Mouse (Mus musculus) hindbrain, embryonic 11.5 days (tissue): ENCODE results near the gene Hist2h2bb. TPM values are rescaled to one million over a fixed set of nuclear protein-coding genes. Genes with fewer than 3 reads are reported as not detected.

Experiments
- ATAC-seq: fragments of 200-750 bp; cut with Nextera tagmentation; 2 replicates; pipeline ENCODE4 v1.8.0; 2017; ENCODE audit warnings: mild to moderate bottlenecking, moderate TSS enrichment, moderate library complexity; ENCODE audit not compliant: low FRiP score
- DNase-seq: peaks from one replicate; pipeline ENCODE4 v3.0.0-alpha.2; 2015; ENCODE audit warnings: low spot score
- H3K27ac ChIP-seq: fragments of 300-500 bp; sonication (generic); 2 replicates; pipeline ENCODE4 v1.5.1; 2014; ENCODE audit warnings: mild to moderate bottlenecking, low read depth, low read length
- H3K27me3 ChIP-seq: fragments of 300-500 bp; sonication (generic); 2 replicates; pipeline ENCODE4 v1.6.1; 2014; ENCODE audit warnings: mild to moderate bottlenecking, low read length, moderate library complexity, mixed read lengths; ENCODE audit not compliant: control insufficient read depth, insufficient read depth
- H3K36me3 ChIP-seq: fragments of 300-500 bp; sonication (generic); 2 replicates; pipeline ENCODE4 v1.6.1; 2014; ENCODE audit warnings: mild to moderate bottlenecking, low read length, moderate library complexity, mixed read lengths; ENCODE audit not compliant: control insufficient read depth, insufficient read depth
- H3K4me1 ChIP-seq: fragments of 300-500 bp; sonication (generic); replicated peaks from 2 replicates; pipeline ENCODE4 v1.6.1; 2014; ENCODE audit warnings: low read length, mixed read lengths; ENCODE audit not compliant: control insufficient read depth, insufficient read depth
- H3K4me2 ChIP-seq: fragments of 300-500 bp; sonication (generic); replicated peaks from 2 replicates; pipeline ENCODE4 v1.6.1; 2014; ENCODE audit warnings: mild to moderate bottlenecking, low read depth, low read length
- H3K4me3 ChIP-seq: fragments of 300-500 bp; sonication (generic); 2 replicates; pipeline ENCODE4 v1.5.1; 2014; ENCODE audit warnings: low read depth, low read length
- H3K9ac ChIP-seq: fragments of 300-500 bp; sonication (generic); 2 replicates; pipeline ENCODE4 v1.6.1; 2014; ENCODE audit warnings: low read depth, low read length
- H3K9me3 ChIP-seq: fragments of 300-500 bp; sonication (generic); 2 replicates; pipeline ENCODE4 v1.6.1; 2016; ENCODE audit warnings: low read length; ENCODE audit not compliant: control insufficient read depth
- WGBS: fragments of 180-500 bp; shearing (Covaris S2); extraction: QIAGEN DNeasy Blood & Tissue Kit; methylation state at CpG from one replicate; pipeline ENCODE4 v1.1.7; 2014; 5-methylcytosine and 5-hydroxymethylcytosine counted together
- polyA plus RNA-seq: library from polyadenylated mRNA; unstranded; fragments of >200 nt; fragmentation: Nextera tagmentation; extraction: Ambion mirVana; gene quantifications from 2 replicates; pipeline ENCODE4 v1.2.1, GENCODE M21; 2014

The Hist2h2bb gene
- polyA plus RNA-seq, 1 experiment from 2014 or later, result 16.9 TPM

DNA sequence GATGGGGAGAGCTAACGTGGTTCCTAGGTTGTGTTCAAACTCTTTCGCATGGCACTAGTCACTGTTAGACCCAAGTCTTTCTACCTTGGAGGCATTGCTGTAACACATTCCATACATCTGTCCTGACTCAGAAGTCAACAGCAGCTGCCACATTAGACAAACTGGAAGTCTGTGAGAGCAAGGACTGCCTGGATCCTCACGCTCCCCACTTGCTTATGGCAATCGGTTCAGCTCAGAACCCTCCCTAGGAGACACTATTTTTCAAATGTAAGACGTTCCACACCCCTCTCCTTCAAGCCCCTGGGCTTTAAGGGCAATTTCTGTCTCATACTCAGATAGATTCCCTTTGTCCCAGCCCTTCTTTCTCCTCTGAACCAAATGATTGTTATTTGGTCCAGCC is 32.5 kb downstream of the Hist2h2bb start:
- ATAC-seq (no peak), DNase-seq (no peak)
- no peak overlapping the region for H3K9ac ChIP-seq
- H3K4me3 ChIP-seq, result no peak overlapping the region
- H3K36me3 ChIP-seq, result no peaks in the 10 kb centered on the region
- no peaks in the 10 kb centered on the region for H3K27me3 ChIP-seq
- H3K4me2 ChIP-seq, result no peak overlapping the region
- no peak overlapping the region for H3K27ac ChIP-seq
- no peaks in the 10 kb centered on the region for H3K4me1 ChIP-seq
- WGBS, result 81% methylated on average over 5 of the region's 5 CpGs
- H3K9me3 ChIP-seq, result no peaks in the 10 kb centered on the region

DNA sequence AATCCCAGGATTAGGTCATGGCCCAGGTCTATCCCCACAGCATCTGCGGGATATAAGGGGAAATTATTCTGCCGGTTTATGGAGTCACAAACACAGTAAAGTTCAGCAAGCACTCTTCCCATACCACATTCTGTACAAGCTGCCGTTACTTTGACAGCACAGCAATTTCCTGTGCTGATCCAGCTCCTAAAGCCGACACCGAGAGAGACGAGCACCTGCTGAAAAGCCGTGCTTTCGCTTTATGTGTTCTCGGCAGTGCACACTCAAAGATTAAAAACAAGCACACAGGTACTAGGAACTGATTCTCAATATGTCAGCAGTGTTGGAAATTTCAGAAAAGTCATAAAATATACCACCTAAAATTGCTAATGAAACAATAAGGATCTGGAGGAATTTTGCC is 37.0 kb downstream of the Hist2h2bb start:
- Histone ChIP-seq H3K4me2 (no peak overlapping the region), H3K27me3 (no peaks in the 10 kb centered on the region), H3K36me3 (no peaks in the 10 kb centered on the region), H3K4me1 (no peaks in the 10 kb centered on the region), H3K27ac (no peak overlapping the region), H3K4me3 (no peak overlapping the region), H3K9me3 (no peaks in the 10 kb centered on the region), H3K9ac (no peak overlapping the region)
- DNase-seq (no peak), ATAC-seq (no peak)
- 87% methylated on average over 9 of the region's 9 CpGs for WGBS

DNA sequence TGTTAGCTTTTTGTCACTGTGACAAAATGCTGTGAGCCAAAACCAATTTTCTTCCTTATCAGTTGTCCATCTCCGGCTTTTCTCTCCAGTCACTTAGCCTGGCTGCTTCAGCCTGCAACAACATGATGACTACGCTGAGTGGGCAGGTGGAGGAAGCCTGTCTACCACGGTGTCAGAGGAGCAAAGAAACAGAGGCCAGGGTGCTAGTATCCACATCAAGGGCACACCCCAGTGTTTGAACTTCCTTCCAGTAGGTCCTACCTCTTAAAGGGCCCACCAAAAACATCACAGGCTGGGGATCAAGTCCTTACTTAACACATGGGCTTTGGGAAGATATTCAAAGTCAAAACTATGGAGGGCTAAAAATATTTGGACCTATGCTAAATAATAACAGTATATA is 39.9 kb downstream of the Hist2h2bb start:
- H3K4me1 ChIP-seq, result no peaks in the 10 kb centered on the region
- H3K27me3 ChIP-seq, result no peaks in the 10 kb centered on the region
- H3K9ac ChIP-seq, result no peak overlapping the region
- H3K36me3 ChIP-seq, result no peaks in the 10 kb centered on the region
- 58% methylated on average over 3 of the region's 3 CpGs for WGBS
- H3K9me3 ChIP-seq, result no peaks in the 10 kb centered on the region
- H3K4me3 ChIP-seq, result no peak overlapping the region
- DNase-seq (no peak), ATAC-seq (no peak)
- H3K27ac ChIP-seq, result no peak overlapping the region
- no peak overlapping the region for H3K4me2 ChIP-seq

DNA sequence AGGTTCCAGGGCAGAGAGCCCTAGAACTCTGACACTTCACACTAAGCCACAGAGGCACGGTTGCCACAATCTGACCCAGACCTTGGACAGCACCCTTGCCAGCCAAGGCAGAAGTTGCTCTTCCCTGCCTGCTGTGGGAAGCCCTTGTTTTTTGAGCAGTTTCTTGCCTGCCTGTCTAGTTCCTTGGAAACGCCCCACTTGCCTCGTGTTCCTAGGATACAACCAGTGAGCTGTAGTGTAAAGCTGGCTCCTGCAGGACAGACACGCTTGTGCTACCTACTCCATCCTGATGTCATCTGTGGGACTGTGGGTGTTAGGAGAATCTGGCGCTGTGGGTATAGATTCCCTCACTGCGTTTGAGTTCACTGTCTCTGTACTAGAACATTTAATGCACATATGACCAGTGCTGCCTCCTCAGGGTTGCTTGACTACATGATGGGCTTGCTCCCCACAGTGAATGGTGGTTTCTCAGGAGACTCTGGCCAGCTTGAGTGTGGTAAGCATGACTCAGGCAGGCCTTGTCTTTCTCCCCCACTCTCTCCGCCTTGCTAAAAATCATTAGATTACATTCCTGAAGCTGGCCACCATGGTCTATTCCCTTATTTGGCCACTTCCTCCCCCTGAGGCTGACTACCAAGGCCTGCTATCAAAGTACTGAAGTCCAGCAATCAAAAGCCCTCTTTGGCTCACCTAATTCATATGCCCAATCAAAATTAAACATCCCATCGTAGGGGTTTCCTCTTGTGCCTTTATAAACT is 43.0 kb downstream of the Hist2h2bb start:
- Histone ChIP-seq H3K27ac (no peak overlapping the region), H3K36me3 (no peaks in the 10 kb centered on the region), H3K4me3 (no peak overlapping the region), H3K4me2 (no peak overlapping the region), H3K4me1 (no peaks in the 10 kb centered on the region), H3K9ac (no peak overlapping the region), H3K9me3 (no peaks in the 10 kb centered on the region), H3K27me3 (no peaks in the 10 kb centered on the region)
- DNase-seq (no peak), ATAC-seq (no peak)
- 66% methylated on average over 8 of the region's 8 CpGs for WGBS

Other genes with a start within 250 kb of the Hist2h2bb start
- gene Vps45, start 211.3 kb upstream of the Hist2h2bb start, polyA plus RNA-seq, result 27.4 and 27.9 TPM in 2 replicates
- 10.0 and 10.8 TPM in 2 replicates for gene Otud7b, start 165.2 kb upstream of the Hist2h2bb start, polyA plus RNA-seq
- 14.1 and 16.0 TPM in 2 replicates for gene Mtmr11, start 107.7 kb upstream of the Hist2h2bb start, polyA plus RNA-seq
- gene Sf3b4, start 97.4 kb upstream of the Hist2h2bb start, polyA plus RNA-seq, result 187 and 199 TPM in 2 replicates
- gene Sv2a, start 88.6 kb upstream of the Hist2h2bb start, polyA plus RNA-seq, result 10.8 and 13.0 TPM in 2 replicates
- 73.3 and 77.6 TPM in 2 replicates for gene Bola1, start 50.0 kb upstream of the Hist2h2bb start, polyA plus RNA-seq
- 1.4 and 3.0 TPM in 2 replicates for gene Hist2h2ab, start 49.9 kb upstream of the Hist2h2bb start, polyA plus RNA-seq
- gene Hist2h2ac, start 48.9 kb upstream of the Hist2h2bb start, polyA plus RNA-seq, result 9.6 and 12.7 TPM in 2 replicates
- 7.4 and 7.7 TPM in 2 replicates for gene Hist2h2be, start 48.6 kb upstream of the Hist2h2bb start, polyA plus RNA-seq
- gene Hist2h3c2, start 30.6 kb upstream of the Hist2h2bb start, polyA plus RNA-seq, result 8.4 and 10.0 TPM in 2 replicates
- 61.8 and 63.0 TPM in 2 replicates for gene Hist2h2aa2, start 29.5 kb upstream of the Hist2h2bb start, polyA plus RNA-seq
- gene Hist2h2aa1, start 24.3 kb upstream of the Hist2h2bb start, polyA plus RNA-seq, result 11.8 and 14.6 TPM in 2 replicates
- gene Hist2h3c1, start 23.1 kb upstream of the Hist2h2bb start, polyA plus RNA-seq, result 0.64 and 0.90 TPM in 2 replicates
- 4.2 and 5.8 TPM in 2 replicates for gene Hist2h4, start 6.4 kb upstream of the Hist2h2bb start, polyA plus RNA-seq
- gene Hist2h3b, start 1.1 kb upstream of the Hist2h2bb start, polyA plus RNA-seq, result 61.9 and 71.6 TPM in 2 replicates
- 1.3 and 1.9 TPM in 2 replicates for gene Fcgr1, start 24.2 kb downstream of the Hist2h2bb start, polyA plus RNA-seq
- not detected in 2 replicates for gene BC107364, start 182.6 kb downstream of the Hist2h2bb start, polyA plus RNA-seq